Mouse (Mus musculus) frontal cortex, adult 2 months (tissue): Measurements from ENCODE around the gene Atf3. TPM values are rescaled to one million over a fixed set of nuclear protein-coding genes. Genes with fewer than 3 reads are reported as not detected.
"Not testable (repeated sequence)": the region's sequence is repeated elsewhere in the genome, so short reads cannot be mapped to it uniquely, and the experiment has no call there.

Source experiments
- DNase-seq, 2 experiments: peaks; one replicate each; pipeline ENCODE4 v3.0.0; 2022; ENCODE audit warnings: low spot score in 1 of 2; ENCODE audit errors: extremely low spot score in 1 of 2
- polyA plus RNA-seq: library from polyadenylated mRNA; depleted of rRNA; stranded (reverse); fragments of >200 nt; gene quantifications from 2 replicates; pipeline ENCODE4 v1.2.3, GENCODE M21; 2012; rRNA removed

Gene Atf3
- polyA plus RNA-seq, 1 experiment, result 2.0 TPM

DNA sequence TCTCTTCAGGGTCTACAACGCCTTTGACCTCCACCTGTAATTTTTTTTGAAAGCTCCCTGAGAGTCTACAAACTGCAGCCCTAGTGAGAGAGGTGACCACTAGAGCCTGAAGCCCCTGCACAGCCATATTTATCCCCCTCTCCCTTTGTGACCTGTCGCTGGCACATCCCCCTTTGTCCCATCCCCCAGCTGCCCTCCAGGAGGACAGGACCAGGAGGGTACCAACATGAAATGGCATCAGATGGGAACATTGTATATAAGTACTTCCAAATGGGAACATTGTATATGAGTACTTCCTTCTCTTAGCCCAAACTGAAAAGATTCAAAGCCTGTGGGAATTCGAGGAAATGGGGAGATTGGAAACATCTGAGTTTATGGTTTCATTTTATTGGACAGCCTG is 53.1 kb downstream of the Atf3 start, which contains the start of gene Fam71a:
Fam71a (minus strand) TSS at position 101 of the 400 bp plus-strand sequence.
- DNase-seq, result no peak

DNA sequence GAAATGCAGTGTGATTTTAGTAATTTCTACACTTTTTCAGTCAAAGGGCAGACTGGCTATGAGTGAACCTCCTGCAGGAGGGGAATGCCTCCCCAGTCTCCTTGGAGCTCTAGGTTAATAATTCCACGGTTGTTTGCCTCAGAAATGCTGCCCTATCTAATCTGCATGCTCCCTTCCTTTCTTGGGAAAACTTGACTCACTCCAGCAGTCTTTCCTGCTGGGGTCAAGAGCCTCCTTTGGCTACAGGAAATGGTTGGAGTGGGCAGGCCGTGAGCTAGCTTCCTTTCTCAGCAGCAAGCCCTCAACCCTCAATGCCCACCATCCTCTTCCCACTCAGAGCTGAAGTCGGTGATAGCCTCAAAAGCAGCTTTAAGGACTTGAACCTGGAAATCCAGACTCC is 63.5 kb downstream of the Atf3 start:
- no peak for DNase-seq

DNA sequence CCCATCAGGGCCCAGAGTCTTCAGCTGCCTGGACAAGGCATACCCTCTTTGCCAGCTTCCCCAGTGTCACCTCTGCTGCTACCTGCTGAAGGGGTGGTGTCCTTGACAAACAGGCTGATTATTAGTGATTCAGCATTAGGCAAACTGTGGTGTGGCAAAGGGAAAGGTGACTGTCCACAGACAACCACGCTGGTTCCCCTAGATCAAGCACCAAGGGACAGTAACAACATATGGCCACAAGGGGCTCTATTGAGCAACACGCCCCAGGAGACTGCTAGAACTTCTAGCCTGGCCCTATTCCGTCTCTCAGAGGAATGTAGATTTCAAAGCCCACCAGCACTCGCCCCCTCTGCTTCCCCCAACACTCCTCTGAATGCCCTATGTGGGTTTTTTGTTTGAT is 64.8 kb downstream of the Atf3 start:
- DNase-seq, result peak in 1 of 2 experiments; percentile 56

DNA sequence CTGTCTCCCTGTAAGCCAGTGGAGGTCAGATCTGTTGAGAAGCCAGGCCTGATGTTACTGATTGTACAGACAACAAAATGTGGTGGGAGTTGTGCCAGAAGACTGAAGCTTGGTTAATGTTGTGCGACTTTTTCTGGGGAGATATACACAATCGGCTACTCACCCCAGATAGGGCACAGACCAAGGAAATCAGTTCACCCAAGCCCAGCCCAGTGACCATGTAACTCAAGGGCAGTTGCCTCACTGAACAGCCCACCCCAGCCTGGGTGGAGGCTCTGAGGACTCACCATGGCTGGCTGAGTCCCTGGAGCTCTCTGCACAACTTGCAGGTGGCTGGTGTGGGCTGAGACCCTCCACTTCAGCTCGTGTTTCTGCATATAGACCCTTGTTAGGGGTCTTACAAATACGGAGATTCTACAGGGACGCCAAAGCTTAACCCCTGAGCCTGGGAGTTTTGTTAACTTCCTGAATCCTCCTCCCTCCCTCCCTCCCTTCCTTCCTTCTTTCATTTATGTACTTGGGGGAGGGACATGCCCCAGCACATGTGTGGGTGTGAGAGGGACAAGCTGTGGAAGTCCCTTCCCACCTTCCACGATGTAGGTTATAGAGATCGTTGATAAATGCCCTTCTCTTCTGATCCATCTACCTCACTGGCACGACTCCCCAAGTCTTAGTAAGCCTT is 66.8 kb downstream of the Atf3 start:
- no peak for DNase-seq

DNA sequence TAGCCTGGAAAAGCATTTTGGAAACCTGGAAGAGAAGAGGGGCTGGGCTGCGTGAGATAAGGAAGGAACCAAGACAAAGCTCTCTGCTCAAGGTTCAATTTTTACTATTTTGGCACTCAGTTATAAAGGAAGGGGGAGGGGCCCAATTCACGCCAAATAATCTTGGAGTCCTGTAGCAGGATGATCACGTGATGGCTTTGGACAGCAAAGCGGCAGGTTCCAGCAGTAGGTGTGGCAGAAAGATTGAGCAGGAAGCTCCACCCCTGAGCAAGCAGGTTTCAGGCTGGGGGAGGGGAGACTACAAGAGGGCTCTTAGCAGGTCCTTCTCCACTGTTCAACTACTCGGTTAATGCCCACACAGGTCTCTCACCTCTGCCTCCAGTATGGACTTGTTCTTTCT is 68.3 kb downstream of the Atf3 start:
- not testable (repeated sequence) for DNase-seq

DNA sequence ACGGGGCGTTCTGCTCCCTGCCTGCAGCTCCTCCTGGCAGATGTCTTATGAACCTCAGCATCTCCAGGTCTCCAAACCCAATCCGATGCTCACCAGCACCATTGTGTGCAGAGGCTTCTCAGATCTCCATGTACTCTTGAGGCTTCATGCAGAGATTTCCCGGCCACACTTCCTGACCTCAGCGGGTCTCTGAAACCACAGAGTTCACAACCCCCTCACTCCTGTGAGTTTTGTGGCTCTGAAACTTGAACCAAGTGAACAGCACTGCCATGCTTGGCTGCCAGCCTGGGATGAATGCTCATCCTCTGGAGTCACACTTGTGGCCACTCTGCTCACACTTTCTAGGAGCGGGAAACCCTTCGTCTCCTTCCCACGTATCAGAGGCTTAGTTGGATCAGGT is 76.9 kb downstream of the Atf3 start:
- DNase-seq, result no peak

DNA sequence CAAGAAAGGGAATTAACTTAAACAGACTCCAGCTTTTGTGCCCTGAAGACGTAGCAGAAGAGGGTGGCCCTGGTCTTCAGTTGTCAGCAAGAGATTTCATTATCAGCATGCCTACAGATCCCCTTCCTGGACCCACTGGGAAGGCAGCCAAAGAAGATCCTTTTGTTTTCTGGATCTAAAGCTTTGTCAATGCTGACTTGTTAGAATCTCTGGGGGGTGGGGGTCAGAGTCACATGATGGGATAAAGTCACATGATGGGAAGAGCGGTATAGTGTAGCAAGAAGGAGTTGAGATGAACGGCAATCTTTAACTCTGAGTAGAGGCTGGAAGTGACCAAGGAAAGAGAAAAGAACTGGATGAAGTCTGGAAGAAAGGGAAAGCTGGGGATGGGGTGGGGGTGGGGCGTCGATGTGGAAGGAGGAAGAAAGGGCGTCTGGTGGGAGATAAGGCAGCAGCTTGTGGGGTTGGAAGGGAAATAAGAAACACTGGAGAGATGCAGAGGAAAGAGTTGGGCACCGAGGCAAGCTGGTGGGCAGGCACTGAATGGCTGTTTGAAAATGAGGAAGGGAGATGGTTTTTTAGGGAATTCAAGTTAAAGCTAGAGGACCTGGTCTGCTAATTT is 78.9 kb downstream of the Atf3 start:
- no peak for DNase-seq

DNA sequence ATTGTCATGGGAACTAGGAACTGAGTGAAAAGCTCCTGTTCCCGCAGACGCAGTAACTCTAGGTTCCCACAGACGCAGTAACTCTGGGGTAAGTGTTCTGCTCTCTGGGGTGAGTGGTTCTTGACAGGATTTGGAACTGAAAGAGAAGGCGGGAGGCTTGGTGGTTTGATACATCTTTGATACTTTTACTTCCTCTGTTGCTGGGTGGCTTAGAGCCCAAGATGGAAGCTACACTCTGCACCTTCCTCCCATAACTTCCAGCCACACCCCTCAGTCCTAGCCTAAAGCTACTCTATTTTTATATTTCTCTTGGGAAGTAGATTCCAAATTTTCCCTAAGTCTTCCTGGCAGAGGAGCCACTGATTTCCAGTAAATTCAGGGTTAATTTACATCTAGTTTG is 79.4 kb downstream of the Atf3 start:
- DNase-seq, result no peak

DNA sequence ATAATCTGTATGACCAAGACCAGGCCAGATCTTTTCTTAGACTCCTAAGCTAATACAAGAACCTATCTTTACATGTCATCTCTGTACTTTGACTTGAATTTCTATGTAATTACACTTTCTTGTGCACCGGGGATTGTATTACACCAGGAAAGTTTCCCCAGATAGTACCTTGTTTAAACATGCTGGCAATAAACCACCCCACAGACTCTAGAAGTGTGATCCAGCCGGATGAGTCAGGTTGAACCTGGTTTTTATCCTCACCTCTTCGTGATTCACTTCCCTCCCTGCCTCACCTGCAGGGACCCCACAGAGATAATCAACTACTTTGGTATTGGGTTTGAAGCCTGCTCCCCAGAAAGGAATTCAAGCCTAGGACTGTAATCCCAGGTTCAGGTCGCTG is 82.4 kb downstream of the Atf3 start:
- no peak for DNase-seq

DNA sequence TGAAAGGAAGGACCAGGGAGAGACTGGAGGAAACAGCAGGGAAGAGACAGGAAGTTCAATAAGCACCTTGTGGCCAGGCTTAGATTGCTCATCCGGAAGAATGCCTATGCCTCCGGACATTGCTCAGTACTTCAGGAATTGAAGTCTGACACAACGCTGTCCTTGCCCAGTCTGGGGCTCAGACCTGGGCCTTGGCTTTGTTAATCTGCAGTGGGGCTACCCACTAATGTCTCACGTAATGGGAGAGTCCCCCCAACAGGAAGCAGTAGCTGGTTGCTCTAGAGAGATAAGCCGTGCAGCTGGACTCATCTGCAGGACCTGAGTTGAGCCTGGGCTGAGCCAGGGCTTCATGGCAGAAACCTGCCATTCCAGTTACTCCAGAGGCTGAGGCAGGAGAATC is 84.9 kb downstream of the Atf3 start:
- DNase-seq, result no peak

DNA sequence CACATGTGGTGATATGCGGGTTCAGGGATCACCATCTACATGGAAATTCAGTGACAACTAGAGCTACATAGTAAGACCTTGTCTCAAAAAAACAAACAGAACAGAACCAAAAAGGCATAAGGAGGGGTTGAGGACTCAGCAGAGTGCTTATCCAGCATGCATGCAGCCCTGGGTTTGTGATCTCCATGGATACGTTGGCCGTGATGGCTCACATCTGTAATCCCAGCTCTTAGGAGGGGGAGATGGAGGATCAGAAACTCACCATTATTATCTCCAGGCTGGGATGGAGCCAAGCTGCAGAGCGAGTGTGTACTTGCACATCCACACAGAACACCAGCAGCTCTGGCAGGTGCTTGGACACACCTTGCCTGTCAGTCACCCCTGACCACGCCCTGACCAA is 85.6 kb downstream of the Atf3 start:
- no peak for DNase-seq

DNA sequence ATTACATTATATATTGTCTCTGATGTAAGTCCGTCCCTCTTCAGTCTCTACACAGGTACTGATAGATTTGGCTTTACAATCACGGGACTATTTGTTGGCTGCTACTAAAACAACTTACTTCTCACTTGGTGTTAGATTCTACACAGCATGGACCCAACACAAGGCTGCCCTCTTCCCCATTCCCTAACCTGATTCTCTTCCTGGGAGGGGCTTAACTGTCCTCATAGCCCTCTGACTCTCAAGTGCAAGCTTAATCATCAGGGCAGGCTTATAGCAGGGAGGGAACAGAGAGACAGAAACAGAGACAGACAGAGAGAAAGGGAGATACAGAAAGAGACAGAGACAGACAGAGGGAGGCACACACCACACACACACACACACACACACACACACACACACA is 86.1 kb downstream of the Atf3 start:
- no peak for DNase-seq

DNA sequence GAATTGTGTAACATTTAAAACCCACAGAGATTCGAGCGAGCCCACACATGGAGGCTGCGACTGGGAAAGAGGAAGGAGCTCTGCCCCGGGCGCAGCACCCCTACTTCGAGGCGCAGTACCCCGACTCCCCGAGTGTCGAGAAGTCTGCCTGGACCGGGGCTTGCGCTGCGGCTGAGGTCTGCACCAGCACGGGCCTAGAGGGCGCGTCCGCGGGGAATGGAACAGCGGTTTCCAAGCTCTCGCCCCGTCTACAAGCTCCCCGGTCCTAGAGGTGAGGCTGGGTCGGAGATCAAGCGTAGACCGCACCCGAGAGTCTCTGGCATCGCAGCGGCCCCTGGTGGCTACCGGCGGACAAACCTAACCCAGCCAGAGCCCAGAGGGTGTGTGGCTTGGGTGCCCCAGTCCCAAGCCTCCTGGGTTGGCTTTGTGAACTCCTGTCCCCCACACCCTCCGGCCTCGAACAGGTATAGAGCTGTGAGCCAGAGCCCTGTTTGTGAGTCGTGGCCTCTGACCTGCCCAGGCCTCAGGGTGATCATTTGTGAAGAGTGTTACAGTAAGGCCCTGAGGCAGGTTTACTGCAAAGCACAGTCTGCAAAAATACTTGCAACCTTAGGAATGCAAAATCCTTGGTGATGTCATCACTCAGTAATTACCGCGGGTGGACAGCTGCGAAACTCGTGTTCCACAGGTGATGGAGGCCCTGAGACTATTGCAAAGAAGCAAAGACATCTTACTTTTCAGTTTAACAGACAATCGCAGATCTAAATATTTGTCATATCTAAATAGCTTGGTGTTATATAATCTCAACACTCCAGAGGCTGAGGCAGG is 91.8 kb downstream of the Atf3 start:
- DNase-seq, result peak in 1 of 2 experiments; percentile 24

DNA sequence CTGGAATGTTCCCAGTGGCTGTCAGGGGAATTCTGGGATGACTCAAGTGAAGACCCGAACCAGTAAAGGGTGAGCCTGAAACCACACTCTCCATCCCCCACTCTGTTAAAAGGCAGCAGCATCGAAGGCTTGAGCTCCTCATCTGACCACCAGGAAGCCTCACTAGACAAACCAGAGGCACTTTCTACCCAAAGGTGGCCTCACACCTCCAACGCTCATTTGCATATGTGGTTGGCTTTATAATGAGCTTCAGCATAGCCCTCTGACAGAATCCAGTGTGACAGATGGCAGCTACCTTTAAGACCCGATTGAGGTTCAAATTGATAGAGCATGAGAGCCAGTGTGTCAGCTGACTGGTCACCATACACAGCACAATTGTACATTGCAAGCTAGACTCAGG is 93.6 kb downstream of the Atf3 start:
- no peak for DNase-seq

DNA sequence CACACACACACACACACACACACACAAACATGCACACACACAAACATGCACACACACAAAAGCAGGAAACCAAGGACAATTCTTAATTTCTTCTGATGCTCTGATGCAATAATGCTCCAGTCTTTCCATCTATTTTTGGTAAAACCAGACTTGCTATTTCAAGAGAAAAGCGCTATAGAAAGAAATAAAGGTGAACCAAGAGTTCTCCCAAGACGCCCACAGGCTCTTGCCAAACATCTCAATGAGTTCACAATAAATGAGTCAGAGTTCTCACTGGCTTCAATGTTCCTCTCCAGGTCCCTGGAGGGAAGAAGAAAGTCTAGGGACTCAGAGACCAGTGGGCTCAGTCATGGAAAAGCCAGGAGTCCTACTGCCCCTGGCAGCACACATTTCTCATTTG is 94.1 kb downstream of the Atf3 start:
- peak in 1 of 2 experiments; percentile 36 for DNase-seq

DNA sequence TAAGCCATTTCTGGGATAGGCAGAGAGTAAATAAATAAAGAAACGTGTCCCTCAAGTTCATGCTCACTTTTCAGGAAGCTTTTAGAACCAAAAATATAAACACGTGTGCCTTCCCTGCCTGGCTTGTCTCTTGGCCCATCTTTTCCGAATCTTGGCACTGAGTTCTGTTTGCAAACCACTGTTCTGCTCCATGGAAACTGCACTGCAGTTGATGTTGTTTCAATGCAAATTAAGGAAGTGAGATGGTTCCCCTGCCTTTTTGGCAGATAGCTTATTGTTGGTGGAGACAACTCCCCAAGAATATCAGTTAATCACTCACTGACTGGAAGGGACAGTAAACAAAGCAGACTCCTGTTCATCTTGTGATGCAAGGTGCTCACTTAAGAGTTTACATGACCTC is 95.1 kb downstream of the Atf3 start:
- no peak for DNase-seq

Other genes with a start within 250 kb of the Atf3 start
- gene Vash2, start 238.7 kb downstream of the Atf3 start, polyA plus RNA-seq, result 7.0 and 7.7 TPM in 2 replicates
- 19.5 and 19.8 TPM in 2 replicates for gene Flvcr1, start 191.9 kb downstream of the Atf3 start, polyA plus RNA-seq
- not detected in 2 replicates for gene Spata45, start 181.4 kb downstream of the Atf3 start, polyA plus RNA-seq
- 65.4 and 70.8 TPM in 2 replicates for gene Tatdn3, start 155.1 kb downstream of the Atf3 start, polyA plus RNA-seq
- gene Nsl1, start 155.0 kb downstream of the Atf3 start, polyA plus RNA-seq, result 0.46 and 0.80 TPM in 2 replicates
- 2.3 and 4.3 TPM in 2 replicates for gene Batf3, start 120.2 kb downstream of the Atf3 start, polyA plus RNA-seq
- not detected in 2 replicates for gene Fam71a, start 53.2 kb downstream of the Atf3 start, polyA plus RNA-seq
- gene Nenf, start 100.2 kb upstream of the Atf3 start, polyA plus RNA-seq, result 155 and 168 TPM in 2 replicates
- 9.6 and 11.2 TPM in 2 replicates for gene Tmem206, start 107.9 kb upstream of the Atf3 start, polyA plus RNA-seq
- 90.5 and 94.4 TPM in 2 replicates for gene Ppp2r5a, start 185.2 kb upstream of the Atf3 start, polyA plus RNA-seq